Mouse (Mus musculus) intestine, postnatal 0 days (tissue): ENCODE results near the gene 4930442H23Rik. TPM values are rescaled to one million over a fixed set of nuclear protein-coding genes. Genes with fewer than 3 reads are reported as not detected.
A peak's percentile ranks its signal among the peaks of the same experiment; 100 is the strongest.

Source experiments
- ATAC-seq: fragments of 200-750 bp; cut with Nextera tagmentation; 2 replicates; pipeline ENCODE4 v1.8.0; 2017; ENCODE audit warnings: mild to moderate bottlenecking, moderate TSS enrichment, moderate library complexity
- H3K27ac ChIP-seq: fragments of 300-500 bp; sonication (generic); 2 replicates; pipeline ENCODE4 v1.5.1; 2014; ENCODE audit warnings: mild to moderate bottlenecking, low read depth, low read length, moderate library complexity
- H3K27me3 ChIP-seq: fragments of 300-500 bp; sonication (generic); replicated peaks from 2 replicates; pipeline ENCODE4 v1.6.1; 2014; ENCODE audit warnings: low read length, mixed read lengths; ENCODE audit not compliant: control insufficient read depth, insufficient read depth
- H3K36me3 ChIP-seq: fragments of 300-500 bp; sonication (generic); 2 replicates; pipeline ENCODE4 v1.6.1; 2014; ENCODE audit warnings: mild to moderate bottlenecking, moderate library complexity; ENCODE audit not compliant: control insufficient read depth, insufficient read depth
- H3K4me1 ChIP-seq: fragments of 300-500 bp; sonication (generic); replicated peaks from 2 replicates; pipeline ENCODE4 v1.6.1; 2014; ENCODE audit warnings: antibody characterized with exemption, low read length, mixed read lengths; ENCODE audit not compliant: control insufficient read depth, insufficient read depth
- H3K4me2 ChIP-seq: fragments of 300-500 bp; sonication (generic); replicated peaks from 2 replicates; pipeline ENCODE4 v1.6.1; 2014; ENCODE audit warnings: low read depth, mild to moderate bottlenecking, moderate library complexity
- H3K4me3 ChIP-seq: fragments of 300-500 bp; sonication (generic); 2 replicates; pipeline ENCODE4 v1.5.1; 2014; ENCODE audit warnings: low read depth, low read length
- H3K9ac ChIP-seq: fragments of 300-500 bp; sonication (generic); 2 replicates; pipeline ENCODE4 v1.6.1; 2014; ENCODE audit warnings: mild to moderate bottlenecking, low read depth, low read length
- H3K9me3 ChIP-seq: fragments of 300-500 bp; sonication (generic); 2 replicates; pipeline ENCODE4 v1.6.1; 2016; ENCODE audit warnings: mixed run types; ENCODE audit not compliant: control insufficient read depth
- CTCF ChIP-seq: sonication (generic); IDR thresholded peaks from 2 replicates; pipeline ENCODE4 v1.5.1; 2016; ENCODE audit warnings: low read depth, mild to moderate bottlenecking, control low read depth, antibody characterized with exemption, moderate library complexity
- WGBS: fragments of 180-500 bp; shearing (Covaris S2); extraction: QIAGEN DNeasy Blood & Tissue Kit; methylation state at CpG from one replicate; pipeline ENCODE4 v1.1.7; 2014; 5-methylcytosine and 5-hydroxymethylcytosine counted together
- polyA plus RNA-seq: library from polyadenylated mRNA; unstranded; fragments of >200 nt; fragmentation: Nextera tagmentation; extraction: Ambion mirVana; gene quantifications from 2 replicates; pipeline ENCODE4 v1.2.1, GENCODE M21; 2015

The 4930442H23Rik gene
- polyA plus RNA-seq, 1 experiment from 2014 or later = 0.12 TPM

DNA sequence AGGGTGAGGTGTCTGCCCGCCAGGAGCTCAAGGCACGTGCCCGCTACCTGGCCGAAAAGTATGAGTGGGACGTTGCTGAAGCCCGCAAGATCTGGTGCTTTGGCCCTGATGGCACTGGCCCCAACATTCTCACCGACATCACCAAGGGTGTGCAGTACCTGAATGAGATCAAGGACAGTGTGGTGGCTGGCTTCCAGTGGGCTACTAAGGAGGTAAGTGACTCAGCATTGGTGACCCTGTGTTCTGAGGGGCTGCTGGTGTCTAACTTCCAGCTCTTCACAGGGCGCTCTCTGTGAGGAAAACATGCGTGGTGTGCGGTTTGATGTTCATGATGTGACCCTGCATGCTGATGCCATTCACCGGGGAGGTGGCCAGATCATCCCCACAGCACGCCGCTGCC, 2.7 kb downstream of the 4930442H23Rik start:
- H3K36me3 ChIP-seq = peaks cover 64% of the 10 kb centered on the region
- no peaks in the 10 kb centered on the region for H3K9me3 ChIP-seq
- ATAC-seq = no peak
- H3K27me3 ChIP-seq = no peaks in the 10 kb centered on the region
- H3K4me1 ChIP-seq = no peaks in the 10 kb centered on the region
- H3K4me3 ChIP-seq = no peak overlapping the region
- H3K4me2 ChIP-seq = no peak overlapping the region
- no peak overlapping the region for H3K9ac ChIP-seq
- 92% methylated on average over 13 of the region's 13 CpGs for WGBS
- TF ChIP-seq CTCF = no peak
- no peak overlapping the region for H3K27ac ChIP-seq

DNA sequence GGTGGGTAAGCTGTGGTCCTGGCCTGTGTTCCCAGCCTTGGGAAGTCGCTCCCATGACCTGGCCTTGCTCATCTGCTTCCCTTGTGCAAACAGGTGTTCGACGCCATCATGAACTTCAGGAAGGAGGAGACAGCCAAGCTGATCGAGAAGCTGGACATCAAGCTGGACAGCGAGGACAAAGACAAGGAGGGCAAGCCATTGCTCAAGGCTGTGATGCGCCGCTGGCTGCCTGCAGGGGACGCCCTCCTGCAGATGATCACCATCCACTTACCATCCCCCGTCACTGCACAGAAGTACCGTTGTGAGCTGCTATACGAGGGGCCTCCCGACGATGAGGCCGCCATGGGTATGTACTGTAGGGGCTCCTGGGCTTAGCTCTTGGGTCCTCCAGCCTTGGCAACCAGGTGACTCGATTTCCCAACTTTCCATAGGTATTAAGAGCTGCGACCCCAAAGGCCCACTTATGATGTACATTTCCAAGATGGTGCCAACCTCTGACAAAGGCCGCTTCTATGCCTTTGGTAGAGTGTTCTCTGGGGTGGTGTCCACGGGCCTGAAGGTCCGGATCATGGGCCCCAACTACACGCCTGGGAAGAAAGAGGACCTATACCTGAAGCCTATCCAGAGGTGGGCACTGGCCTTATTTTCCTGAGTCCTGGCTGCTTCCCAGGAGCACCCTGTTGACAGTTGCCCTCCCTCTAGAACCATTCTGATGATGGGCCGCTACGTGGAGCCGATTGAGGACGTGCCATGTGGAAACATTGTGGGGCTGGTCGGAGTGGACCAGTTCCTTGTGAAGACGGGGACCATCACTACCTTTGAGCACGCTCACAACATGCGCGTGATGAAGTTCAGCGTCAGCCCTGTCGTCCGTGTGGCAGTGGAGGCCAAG, 4.0 kb downstream of the 4930442H23Rik start:
- no peak overlapping the region for H3K4me2 ChIP-seq
- peaks cover 55% of the 10 kb centered on the region for H3K36me3 ChIP-seq
- H3K4me1 ChIP-seq = no peaks in the 10 kb centered on the region
- H3K27ac ChIP-seq = 0 out of 2 replicates have a peak overlapping the region, but pooled peaks have one; percentile 21
- peak; percentile 47 for TF ChIP-seq CTCF
- WGBS = 86% methylated on average over 32 of the region's 32 CpGs
- ATAC-seq = no peak
- no peaks in the 10 kb centered on the region for H3K27me3 ChIP-seq
- no peak overlapping the region for H3K9ac ChIP-seq
- no peaks in the 10 kb centered on the region for H3K9me3 ChIP-seq
- H3K4me3 ChIP-seq = no peak overlapping the region

DNA sequence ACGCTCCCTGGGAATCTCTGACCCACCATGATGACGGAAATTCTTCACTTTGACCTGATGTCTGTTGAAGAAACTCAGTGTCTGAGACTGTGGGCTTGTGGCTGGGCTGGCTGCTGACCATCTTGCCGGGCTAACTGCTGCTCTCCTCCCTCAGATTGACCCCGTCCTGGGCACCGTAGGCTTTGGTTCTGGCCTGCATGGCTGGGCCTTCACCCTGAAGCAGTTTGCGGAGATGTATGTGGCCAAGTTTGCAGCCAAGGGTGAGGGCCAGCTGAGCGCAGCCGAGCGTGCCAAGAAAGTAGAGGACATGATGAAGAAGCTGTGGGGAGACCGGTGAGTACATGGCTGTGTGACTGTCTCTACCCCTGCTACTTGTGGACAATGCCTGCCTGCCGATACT, 4.7 kb downstream of the 4930442H23Rik start:
- TF ChIP-seq CTCF = no peak
- no peak overlapping the region for H3K4me2 ChIP-seq
- no peaks in the 10 kb centered on the region for H3K9me3 ChIP-seq
- no peak overlapping the region for H3K27ac ChIP-seq
- H3K27me3 ChIP-seq = no peaks in the 10 kb centered on the region
- peaks cover 49% of the 10 kb centered on the region for H3K36me3 ChIP-seq
- H3K9ac ChIP-seq = no peak overlapping the region
- H3K4me1 ChIP-seq = no peaks in the 10 kb centered on the region
- no peak overlapping the region for H3K4me3 ChIP-seq
- no peak for ATAC-seq
- WGBS = 85% methylated on average over 11 of the region's 11 CpGs

DNA sequence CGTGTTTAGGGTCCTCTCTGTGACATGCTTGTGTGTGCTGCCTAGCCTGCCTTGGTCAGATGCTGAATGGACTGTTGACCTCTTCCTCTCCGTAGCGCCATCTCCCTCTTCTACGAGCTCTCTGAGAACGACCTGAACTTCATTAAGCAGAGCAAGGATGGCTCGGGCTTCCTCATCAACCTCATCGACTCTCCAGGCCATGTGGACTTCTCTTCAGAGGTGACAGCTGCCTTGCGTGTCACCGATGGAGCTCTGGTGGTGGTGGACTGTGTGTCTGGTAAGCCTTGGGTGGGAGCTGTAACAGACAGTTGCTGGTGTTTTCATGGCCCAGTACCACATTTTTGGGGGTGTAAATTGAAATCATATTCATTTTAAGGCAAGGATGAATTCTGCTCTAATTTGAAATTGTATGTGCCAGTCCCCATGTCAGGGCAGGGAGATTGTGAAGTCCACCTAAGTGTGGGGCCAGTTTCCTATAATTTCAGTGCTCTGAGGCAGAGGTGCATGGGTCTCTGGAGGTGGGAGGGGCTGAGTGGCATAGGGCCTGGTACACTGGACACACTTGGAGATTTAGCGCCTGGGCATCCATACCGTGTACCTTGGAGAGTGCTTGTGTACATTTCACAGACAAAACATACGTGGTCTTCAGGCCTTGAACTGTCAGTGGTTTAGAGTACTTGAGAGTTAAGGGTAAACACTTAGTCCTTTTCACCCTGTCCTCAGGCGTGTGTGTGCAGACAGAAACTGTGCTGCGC, 5.5 kb downstream of the 4930442H23Rik start:
- Histone ChIP-seq H3K27ac (no peak overlapping the region), H3K9ac (peak overlapping the region; percentile 96), H3K4me2 (peak overlapping the region; percentile 75), H3K36me3 (peaks cover 49% of the 10 kb centered on the region), H3K9me3 (no peaks in the 10 kb centered on the region), H3K27me3 (no peaks in the 10 kb centered on the region), H3K4me3 (peak overlapping the region; percentile 90), H3K4me1 (no peaks in the 10 kb centered on the region)
- WGBS = 43% methylated on average over 14 of the region's 14 CpGs
- TF ChIP-seq CTCF = no peak
- no peak for ATAC-seq

DNA sequence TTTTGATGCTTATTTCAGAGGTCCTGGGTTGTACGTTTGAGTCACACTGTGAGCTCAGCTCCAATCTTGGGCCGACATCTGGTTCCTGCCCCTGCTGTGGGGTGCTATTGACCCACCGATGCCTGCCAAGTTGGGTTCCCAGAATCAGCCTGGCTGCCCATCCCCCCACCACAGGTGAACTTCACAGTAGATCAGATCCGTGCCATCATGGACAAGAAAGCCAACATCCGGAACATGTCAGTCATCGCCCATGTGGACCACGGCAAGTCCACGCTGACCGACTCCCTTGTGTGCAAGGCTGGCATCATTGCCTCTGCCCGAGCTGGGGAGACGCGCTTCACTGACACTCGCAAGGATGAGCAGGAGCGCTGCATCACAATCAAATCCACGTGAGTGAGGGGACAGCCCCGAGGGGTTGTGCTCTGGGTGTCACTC, 6.1 kb downstream of the 4930442H23Rik start:
- Histone ChIP-seq H3K4me2 (peak overlapping the region; percentile 75), H3K27me3 (no peaks in the 10 kb centered on the region), H3K9me3 (no peaks in the 10 kb centered on the region), H3K27ac (peak overlapping the region; percentile 92), H3K9ac (peak overlapping the region; percentile 96), H3K4me3 (peak overlapping the region; percentile 90), H3K4me1 (no peaks in the 10 kb centered on the region), H3K36me3 (peaks cover 49% of the 10 kb centered on the region)
- no peak for TF ChIP-seq CTCF
- no peak for ATAC-seq
- WGBS = 5% methylated on average over 16 of the region's 16 CpGs
